Mouse (Mus musculus): ENCODE measurements around the gene Unc5b.

Gene Unc5b

DNA sequence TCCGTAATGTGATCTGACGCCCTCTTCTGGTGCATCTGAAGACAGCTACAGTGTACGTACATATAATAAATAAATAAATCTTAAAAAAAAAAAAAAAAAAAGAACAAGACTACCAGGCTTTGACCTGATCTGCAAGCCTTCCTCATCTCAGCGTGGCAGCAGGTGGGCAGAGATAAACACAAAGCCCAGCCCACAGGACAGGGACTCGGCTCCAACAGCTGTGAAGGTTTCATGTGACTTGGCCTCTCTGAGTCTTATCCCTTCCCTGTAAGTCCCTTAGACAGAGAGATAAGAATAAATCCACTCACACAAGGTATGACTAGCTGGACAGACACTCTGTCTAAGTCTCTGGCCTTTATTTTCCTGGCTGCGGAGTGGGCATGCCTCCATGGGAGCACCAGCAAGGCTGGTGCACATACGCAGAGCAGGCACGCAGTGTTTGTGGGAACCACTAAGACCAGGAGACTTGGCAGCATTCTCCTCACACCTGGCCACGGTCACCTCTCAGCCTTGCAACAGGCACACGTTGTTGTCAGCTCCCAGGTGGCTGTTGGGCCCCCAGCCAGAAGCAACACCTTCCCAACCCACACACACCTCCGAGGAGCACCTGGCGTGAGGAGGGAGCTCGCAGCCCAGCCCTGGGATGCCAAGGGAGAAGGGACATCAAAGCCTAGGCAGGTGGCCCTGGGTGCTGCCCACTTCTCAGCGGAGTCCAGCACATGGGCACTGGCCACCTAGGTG lies 33.5 kb downstream of the Unc5b start:
- DNase-seq = no peak

DNA sequence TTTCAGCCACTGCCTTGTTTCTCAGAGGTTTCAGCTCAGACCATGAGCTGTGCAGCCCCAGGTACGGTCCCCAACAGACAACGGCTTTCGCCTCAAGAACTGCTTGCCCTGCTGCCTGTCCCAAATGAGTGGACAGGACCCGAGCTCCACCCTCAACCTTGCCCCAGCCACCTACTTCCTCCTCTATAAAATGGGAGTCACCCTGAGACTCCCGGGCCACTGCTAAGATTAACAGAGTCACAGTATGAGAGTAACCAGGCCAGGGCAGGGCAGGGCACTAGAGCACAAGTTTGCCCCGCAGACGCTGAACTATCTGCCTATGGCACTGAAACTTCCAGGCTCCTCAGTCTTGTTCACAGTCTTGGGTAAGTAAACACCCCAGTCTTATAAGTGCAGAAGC lies 34.9 kb downstream of the Unc5b start:
- DNase-seq = no peak

DNA sequence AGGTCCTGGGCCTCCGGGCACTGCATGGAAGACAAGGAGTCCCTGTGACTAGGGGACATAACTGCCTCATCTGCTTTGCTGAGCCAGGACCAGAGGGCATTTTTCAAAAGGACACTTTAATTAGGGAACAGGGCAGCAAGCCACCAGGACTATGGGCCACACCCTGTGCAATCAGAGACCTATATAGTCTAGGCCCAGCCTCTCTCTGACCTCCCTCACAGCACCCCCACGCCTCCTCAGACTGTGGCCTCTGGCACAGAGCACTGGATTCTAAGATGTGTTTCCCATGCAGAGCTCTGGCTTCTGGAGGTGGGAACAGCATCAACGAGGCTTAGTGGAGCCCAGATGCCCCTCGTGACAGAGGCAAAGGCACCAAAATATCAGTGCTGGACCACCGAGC lies 35.4 kb downstream of the Unc5b start:
- no peak for DNase-seq

DNA sequence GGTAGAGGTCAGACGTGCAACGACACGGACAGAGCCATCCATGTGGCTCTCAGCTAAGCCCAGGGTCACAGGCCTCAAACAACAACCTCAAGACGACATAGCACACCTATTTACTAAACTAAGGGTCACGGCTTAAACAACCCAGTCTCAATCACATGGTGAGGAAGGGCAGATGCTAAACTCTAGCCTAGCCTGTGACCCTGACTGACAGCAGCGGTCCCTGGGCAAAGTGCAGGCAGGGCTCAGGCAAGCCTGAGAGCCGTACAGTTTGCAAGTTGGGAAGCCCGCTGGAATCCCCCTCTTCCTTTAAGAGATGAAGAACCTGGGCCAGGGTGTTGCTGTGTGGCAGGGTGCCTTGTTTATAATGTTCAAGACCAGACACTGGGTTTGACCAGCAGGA lies 36.6 kb downstream of the Unc5b start:
- no peak for DNase-seq

DNA sequence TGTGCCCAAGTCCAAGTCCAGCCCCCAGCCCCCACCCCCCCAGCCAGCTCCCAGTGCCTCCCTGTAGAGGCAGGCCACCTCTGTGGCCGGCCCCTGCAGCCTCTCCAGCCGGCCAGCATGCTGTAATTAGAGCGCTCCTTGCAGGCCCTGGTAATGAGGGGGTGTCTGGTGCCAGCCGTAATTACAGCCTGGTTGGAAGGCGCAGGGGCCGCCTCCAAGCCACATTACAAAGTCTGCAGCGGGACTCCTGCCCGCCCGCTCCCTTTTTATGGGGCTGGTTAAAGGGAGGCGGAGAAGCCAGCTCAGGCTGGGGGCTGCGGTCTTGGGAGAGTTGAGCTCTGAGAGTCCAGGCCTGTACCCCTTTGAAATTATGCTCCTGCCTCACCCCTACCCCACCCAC lies 37.0 kb downstream of the Unc5b start:
- DNase-seq = no peak

DNA sequence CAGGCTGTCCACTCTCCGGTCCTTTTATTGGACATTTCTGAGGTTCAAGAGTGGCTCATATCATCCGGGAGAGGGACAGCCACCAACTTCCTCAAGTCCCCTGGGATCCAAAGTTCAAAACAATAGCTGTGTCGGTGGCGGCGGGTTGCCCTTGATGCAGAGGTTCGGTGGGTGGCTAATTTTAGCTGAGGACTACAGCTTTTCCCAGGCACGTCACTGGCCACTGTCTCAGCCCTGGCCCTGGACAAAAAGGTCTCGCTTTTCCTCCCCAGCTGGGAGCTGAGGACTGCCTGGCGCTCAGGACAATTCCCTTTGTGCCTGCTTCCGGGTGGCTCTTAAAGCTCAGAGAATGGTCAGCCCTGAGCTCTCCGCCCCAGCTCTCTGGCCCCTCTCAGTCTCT lies 38.5 kb downstream of the Unc5b start:
- no peak for DNase-seq

DNA sequence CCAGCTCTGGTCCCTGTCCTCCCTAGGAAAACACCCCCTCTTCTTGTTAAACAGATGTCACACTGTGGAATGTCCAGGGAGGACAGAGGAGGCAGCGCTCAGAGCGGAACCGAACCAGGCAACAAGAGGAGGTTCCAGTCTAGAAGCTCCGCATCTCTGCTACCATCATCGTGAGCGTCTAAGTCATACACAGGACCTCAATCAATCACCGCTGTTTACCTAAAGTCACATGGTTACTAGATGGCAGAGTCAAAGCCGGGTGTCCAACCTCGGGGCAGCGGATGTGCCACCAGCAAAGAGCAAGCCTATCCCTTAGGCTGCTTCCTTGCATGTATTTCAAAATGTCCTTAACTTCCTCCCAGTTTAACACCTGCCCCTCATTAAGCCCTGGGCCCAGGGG lies 39.0 kb downstream of the Unc5b start:
- DNase-seq = no peak

DNA sequence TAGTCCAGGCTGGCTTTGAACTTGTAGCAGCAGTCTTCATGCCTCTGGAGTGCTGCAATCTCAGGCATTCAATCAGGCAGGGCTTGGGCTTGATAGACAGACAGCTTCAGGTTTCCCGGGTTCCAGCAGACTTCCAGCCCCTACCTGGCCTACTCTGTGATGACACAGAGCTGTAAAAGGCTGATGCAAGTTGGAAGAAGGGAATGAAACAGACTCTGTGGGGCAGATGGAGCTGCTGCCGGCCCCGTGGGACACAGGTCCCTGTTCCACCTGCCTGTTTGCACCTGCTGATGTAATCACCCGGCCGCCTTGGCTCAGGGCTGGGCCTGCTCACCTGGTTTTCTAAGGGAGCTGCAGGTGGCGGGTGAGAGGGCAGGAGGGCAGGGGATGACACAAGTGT lies 40.5 kb downstream of the Unc5b start:
- DNase-seq = no peak

DNA sequence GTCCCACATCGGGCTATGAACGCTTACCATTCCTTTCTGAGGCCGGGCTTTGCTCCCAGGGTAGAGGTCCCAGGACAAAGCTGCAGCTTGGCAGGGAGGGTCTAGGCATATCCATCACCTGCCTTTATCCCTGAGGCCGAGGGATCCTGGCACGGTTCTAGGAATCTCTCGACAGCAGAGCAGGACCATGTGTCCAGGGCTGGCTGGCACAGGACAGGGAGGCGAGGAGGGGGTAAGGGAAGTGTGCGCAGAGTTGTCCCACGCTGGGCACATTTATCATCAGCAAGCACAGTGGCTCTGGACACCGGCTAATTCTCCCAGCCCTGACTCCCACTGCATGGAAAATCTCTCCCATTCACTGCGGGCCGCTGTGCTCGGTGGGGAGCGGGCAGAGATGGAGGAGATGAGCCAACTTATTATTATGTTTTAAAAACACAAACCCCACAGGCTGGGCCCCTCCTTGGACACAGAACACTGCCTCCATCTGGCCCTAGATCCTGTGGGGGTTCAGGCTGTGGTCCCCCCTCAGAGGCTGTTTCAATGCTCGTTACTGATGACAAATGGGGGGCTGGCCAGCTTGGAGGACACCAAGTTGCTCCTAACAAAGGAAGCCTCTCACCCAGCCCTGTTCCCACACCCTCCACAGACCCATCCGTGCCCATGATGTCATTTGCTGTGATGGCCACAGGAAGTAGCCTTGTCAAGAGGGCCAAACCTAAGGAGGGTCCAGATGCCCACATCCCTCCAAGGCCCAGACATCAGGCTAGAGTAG lies 43.9 kb downstream of the Unc5b start:
- no peak for DNase-seq

DNA sequence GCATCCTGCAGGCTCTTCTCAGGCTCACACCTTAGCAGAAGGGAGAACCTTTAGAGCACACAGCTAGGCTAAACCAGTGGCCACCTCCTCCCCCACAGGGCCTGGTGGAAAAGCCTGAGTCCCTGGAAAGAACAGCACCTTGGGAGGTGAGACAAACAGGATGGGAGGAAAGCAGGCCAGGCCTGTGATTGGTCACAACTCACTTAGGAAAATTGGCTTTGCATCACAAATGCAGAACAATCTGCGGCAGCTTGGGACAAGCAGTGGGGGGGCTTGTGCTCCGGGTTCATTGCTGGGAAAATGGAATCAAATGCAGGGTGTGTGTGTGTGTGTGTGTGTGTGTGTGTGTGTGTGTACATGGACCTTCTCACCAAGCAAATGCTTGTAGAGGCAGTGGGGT lies 47.8 kb downstream of the Unc5b start:
- no peak for DNase-seq

DNA sequence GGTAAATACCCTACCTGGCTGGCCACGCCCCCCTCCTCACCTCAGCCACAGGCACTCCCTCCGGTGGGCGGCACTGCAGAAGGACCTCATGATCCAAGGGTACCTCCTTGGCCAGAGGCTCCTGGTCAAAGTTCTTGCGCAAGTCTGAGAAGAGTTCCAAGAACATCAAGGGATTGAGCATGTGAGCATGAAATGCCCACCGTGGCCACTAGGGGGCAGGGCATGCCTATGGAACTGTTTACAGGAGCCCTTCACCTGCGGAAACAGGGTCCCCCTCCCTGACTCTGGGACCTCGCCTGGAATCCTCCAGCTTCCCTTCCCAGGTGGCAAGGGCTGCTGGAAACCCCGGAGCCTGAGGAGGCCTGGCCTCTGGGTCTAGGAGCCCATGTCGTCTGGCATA lies 51.8 kb downstream of the Unc5b start:
- DNase-seq = peak; percentile 25 to 27

DNA sequence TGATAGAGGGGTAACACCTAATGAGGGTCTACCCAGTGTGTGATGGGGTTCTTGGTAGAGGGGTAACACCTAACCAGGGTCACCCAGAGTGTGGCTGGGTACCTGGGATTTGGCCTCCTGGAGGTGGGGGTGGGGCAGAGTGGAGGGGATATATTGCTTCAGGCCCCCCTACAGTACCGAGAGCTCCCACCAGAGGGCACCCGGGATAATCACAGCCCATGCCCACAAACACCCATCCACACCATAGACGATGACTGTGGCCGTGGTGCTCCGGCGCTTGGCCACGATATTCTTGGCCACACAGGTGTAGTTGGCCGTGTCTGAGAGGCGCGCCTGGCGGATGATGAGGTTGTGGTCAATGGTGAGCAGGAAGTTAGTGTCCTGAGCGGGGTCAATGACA lies 52.8 kb downstream of the Unc5b start:
- DNase-seq = no peak

DNA sequence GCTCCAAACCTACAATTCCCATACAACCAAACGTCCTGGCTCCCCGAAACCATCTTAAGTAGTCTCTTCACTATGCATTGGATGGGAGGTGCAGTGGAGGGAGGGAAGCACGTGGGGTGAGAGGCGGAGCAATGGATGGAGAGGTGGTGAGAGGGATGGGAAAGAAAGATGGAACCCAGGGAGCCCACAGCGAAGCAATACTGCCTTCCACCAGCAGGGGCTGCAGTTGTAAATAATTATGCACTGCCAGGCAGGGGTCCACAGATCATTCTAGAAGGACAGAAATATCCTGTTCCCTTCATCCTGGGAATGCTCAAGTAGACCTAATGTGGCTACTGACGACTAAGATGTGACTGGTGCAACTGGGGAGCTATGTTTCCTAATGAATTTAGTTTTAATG lies 55.9 kb downstream of the Unc5b start:
- no peak for DNase-seq

DNA sequence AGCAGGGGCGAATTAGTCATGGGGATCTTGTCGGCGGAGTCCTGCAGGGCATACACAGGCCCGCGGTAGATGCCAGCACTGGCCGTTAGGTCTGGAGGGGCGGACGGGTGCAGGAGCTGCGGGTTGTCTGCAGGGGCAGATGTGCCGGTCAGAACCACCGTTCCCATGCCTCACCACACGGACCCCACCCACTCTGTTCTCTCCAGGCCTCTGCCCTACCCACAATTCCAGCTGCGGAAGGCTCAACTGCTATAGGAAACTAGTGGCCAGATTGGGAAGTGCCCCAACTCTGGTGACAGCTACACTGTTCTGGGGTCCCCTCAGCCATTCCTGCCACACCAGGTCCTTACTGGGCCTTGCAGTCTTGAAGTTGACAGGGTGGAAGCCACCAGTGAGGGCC lies 56.8 kb downstream of the Unc5b start:
- no peak for DNase-seq

DNA sequence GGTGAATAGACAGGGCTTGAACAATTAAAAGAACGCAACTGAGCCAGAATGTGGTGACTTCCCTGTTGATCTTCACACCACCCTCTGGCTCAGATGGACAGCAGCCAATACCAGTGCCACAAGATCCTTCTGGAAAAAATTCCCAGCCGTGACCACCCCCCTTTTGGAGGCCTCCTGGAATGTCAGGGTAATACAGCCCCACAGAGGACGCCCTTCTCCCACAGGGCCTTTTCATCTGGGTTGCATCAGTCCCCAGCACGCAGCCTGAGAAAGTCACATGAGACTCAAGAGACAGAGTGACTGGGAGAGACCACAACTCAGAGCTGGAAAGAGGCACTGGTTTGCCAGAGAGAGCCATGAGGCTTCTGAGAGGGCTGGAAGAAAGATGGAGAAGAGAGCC lies 60.5 kb downstream of the Unc5b start:
- DNase-seq = no peak

DNA sequence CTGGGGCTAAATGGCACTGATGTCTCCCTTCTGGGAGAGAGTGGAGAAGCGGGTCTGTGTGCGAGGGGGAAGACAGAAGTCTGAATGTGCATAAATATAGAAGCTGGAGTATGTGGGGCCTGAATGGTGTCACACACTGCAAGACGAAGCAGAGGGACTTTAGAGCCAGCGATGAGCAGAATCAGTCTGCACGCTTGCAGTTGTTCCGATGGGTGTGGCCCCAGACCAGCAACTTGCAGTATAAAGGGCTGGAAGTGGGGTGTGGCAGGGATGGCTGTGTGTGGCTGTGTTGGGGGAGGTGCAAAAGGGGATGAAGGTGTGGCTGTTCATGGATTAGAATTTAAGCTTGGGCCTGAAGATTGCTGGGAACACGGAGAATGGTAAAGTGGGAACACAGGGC lies 62.8 kb downstream of the Unc5b start:
- no peak for DNase-seq

DNA sequence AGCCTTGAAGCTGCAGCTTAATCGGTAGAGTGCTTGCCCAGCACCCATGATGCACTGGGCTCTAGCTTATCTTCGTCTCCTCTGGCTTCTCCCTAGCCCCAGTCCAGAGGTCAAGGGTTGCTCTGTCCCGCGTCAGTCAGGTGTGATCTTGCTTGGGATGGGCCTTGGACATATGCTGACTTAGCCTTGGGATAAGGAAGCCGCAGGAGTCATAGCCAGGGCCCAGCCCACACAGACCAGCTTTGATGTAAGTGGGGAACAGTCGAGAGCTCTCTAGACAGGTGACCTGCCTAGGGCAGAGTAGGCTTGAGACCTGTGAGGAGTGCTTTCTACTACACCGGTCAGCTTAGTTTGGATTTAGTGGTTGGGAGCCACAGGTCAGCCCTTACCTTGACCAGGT lies 64.0 kb downstream of the Unc5b start:
- no peak for DNase-seq

DNA sequence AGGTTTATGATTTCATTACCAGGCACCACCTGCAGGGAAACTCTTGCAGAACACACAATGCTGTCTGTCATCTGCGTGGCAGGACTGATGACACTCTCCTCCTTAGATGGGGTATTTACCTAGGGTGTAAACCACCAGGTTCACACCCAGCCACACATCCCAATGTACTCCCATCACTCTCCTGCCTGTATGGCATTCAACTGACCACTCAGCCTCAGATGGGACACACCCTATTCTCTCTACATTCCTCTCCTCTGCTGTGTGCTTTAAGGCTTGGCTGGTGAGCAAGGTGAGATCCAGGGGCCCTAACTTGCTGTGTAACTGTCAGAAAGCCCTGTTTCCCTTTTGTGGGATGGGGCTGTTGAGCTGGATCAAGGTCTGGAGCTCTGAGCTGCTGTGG lies 69.3 kb downstream of the Unc5b start:
- no peak for DNase-seq

DNA sequence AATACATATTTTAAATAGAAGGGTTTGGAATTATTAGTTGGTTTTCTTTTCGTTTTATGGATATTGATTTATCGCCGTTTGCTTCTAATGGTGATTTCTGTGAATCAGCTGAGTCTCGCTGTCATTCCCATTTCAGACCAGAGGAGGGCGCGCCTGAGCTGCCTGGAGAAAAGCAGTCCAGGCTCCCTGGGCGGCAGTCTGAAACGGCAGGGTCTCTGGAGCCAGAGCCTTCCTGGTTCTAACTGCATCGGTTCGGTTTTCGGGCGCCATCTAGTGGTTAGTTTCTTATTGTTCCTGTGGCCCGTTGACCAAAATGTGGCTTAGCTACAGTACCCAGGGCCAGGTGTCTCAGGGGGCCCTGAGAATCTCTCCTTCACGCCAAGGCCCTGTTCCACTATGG lies 71.0 kb downstream of the Unc5b start:
- peak; percentile 72 to 81 for DNase-seq

DNA sequence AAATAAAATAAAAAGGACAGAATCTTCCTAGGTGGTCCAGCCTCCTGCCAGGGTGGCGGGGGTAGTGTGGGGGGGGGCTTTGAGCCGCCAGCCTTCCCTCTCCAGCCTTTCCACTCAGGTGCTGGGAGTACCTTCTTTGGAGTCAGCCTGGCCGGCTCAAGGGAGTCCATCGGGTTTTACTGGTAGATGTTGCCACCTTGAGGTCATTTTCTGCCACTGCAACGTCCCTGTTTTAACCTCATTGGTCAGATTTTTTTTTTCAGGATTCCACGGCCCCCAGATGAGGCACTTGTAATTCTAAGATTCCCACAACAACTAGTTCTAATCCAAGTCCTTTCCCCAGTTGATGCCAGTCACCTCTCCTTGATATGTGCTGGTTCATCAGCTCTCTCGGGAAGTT lies 74.4 kb downstream of the Unc5b start:
- DNase-seq = peak in 1 of 2 experiments; percentile 40

DNA sequence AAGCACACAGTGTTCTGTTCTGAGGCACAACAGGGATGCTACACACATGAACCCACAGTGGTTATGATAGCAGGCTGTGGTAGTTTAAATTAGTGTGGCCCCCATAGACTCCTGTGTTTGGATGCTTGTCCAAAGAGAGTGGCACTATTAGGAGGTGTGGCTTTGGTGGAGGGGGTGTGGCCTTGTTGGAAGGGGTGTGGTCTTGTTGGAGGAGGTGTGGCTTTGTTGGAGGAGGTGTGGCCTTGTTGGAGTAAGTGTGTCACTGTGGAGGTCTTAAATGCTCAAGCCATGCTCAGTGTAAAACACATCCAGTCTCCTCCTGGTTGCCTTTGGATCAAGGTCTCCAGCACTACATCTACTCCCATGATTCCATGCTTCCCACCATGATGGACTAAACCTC lies 75.2 kb downstream of the Unc5b start:
- no peak for DNase-seq

DNA sequence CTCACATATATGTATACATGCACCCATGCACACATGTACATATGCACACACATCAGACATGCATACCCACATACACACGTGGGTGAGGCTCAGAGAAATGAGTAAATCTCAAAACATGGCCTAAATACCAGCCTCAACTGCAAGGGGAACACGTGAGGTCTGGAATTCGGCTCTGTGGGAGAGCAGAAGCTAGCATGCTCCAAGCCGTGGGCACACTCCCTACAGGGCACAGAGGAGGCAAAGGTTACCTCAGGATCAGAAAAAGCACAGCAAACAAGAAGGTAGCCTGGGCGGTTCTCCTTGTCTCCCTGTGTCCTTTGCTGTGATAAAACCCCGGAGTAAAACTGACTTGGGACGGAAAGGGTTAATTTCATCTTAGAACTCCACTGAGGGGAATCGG lies 77.4 kb downstream of the Unc5b start:
- no peak for DNase-seq

DNA sequence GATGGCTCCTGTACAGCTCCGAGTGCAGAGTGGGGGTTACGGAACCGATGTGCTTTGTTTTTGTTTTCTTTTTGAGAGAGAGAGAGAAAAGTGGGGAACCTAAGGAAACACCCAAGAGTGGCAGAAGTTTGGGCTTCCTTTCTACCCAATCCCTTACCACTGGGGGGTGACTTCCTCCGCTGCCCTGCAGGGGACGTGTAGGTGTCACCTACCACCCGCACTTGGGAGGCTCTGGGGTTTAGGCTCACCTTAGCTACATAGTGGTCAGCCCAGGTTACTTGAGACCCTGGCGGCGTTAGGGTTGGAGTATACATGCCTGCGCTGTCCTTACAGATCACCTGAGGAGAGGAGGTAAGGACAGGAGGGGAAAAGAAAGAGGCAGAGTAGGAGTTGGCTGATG lies 78.1 kb downstream of the Unc5b start:
- peak in 1 of 2 experiments; percentile 44 for DNase-seq
